Mouse (Mus musculus) forebrain, embryonic 15.5 days (tissue): ENCODE measurements at regions not wholly inside any gene's neighbourhood (a gene's known extent, or its start where the extent isn't known, plus 50 kb on each side); places are given as distances from the start of the nearest gene placed in this dataset.

Experiments
- ATAC-seq: fragments of 200-750 bp; cut with Nextera tagmentation; replicated peaks from 2 replicates; pipeline ENCODE4 v1.8.0; 2017; ENCODE audit warnings: mild to moderate bottlenecking, moderate TSS enrichment, moderate library complexity
- H3K27ac ChIP-seq: fragments of 300-500 bp; sonication (generic); replicated peaks from 2 replicates; pipeline ENCODE4 v1.5.1; 2015; ENCODE audit warnings: mild to moderate bottlenecking, inconsistent platforms
- H3K27me3 ChIP-seq: fragments of 300-500 bp; sonication (generic); 2 replicates; pipeline ENCODE4 v1.6.1; 2015; ENCODE audit warnings: inconsistent platforms
- H3K36me3 ChIP-seq: fragments of 300-500 bp; sonication (generic); 2 replicates; pipeline ENCODE4 v1.6.1; 2015; ENCODE audit warnings: mild to moderate bottlenecking, inconsistent platforms
- H3K4me1 ChIP-seq: fragments of 300-500 bp; sonication (generic); 2 replicates; pipeline ENCODE4 v1.6.1; 2015; ENCODE audit warnings: inconsistent platforms
- H3K4me2 ChIP-seq: fragments of 300-500 bp; sonication (generic); replicated peaks from 2 replicates; pipeline ENCODE4 v1.6.1; 2015; ENCODE audit warnings: mild to moderate bottlenecking, inconsistent platforms
- H3K4me3 ChIP-seq: fragments of 300-500 bp; sonication (generic); 2 replicates; pipeline ENCODE4 v1.5.1; 2015; ENCODE audit warnings: mild to moderate bottlenecking, inconsistent platforms
- H3K9ac ChIP-seq: fragments of 300-500 bp; sonication (generic); replicated peaks from 2 replicates; pipeline ENCODE4 v1.6.1; 2015; ENCODE audit warnings: mild to moderate bottlenecking, inconsistent platforms
- H3K9me3 ChIP-seq: fragments of 300-500 bp; sonication (generic); 2 replicates; pipeline ENCODE4 v1.6.1; 2016; ENCODE audit warnings: inconsistent platforms
- WGBS: fragments of 180-500 bp; shearing (Covaris S2); methylation state at CpG from one replicate; pipeline ENCODE4 v1.1.7; 2015; ENCODE audit warnings: mixed read lengths; 5-methylcytosine and 5-hydroxymethylcytosine counted together

DNA sequence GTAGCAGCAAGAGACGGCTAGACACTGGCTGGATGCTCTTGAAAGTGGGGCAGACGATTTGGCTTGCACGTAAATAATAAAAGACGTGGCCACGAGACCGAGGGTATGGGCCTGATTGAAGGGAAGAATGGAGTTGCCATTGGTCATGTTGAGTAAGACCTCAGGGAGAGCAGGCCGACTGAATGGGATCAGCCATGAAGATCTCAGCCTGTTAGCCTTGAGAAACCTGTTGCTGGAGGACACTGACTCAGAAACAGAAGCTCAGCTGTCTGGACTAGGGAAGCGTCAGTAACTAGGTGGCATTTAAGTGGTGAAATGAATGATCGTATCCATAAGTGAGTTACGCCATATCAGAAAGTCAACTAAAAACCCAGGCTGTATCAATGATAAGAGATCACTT lies 126.3 kb upstream of the Sox4 start:
- no peak overlapping the region for H3K4me2 ChIP-seq
- no peak for ATAC-seq
- WGBS = 96% methylated on average over 10 of the region's 10 CpGs
- H3K36me3 ChIP-seq = no peaks in the 10 kb centered on the region
- no peak overlapping the region for H3K9ac ChIP-seq
- H3K4me3 ChIP-seq = no peak overlapping the region
- no peaks in the 10 kb centered on the region for H3K27me3 ChIP-seq
- no peaks in the 10 kb centered on the region for H3K9me3 ChIP-seq
- H3K4me1 ChIP-seq = peaks cover 8% of the 10 kb centered on the region; the same call in 1 of the 2 replicates
- no peak overlapping the region for H3K27ac ChIP-seq

DNA sequence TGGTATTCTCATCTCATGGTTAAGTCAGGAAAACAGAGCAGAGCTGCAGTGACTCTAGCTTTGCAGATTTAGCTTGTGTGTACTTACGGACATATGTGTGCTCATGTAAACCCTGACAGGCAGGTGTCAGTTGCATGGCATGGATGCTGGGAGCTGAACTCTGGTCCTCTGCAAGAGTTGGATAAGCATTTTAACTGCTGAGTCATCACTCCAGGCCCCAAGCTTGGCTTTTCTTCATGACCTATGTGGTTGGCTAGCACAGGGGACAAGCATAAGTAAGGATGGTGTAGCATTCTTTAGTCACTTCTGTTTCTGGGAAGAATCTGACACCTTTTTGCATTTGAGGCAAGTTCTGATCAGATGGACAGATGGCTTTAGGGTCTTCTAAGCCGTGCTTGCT lies 120.1 kb upstream of the Sox4 start:
- Histone ChIP-seq H3K4me2 (no peak overlapping the region), H3K27ac (no peak overlapping the region), H3K4me3 (no peak overlapping the region), H3K9ac (no peak overlapping the region), H3K36me3 (no peaks in the 10 kb centered on the region), H3K9me3 (no peaks in the 10 kb centered on the region), H3K27me3 (no peaks in the 10 kb centered on the region), H3K4me1 (no peaks in the 10 kb centered on the region)
- 85% methylated on average over 2 of the region's 2 CpGs for WGBS
- no peak for ATAC-seq

GRCm38 (mm10) chr13:29063924-29064323 lies 110.4 kb upstream of the Sox4 start:
- no peak for ATAC-seq
- no peak overlapping the region for H3K27ac ChIP-seq
- H3K9ac ChIP-seq = no peak overlapping the region
- H3K4me2 ChIP-seq = no peak overlapping the region
- H3K36me3 ChIP-seq = no peaks in the 10 kb centered on the region
- WGBS = 86% methylated on average over 5 of the region's 5 CpGs
- no peak overlapping the region for H3K4me3 ChIP-seq
- no peaks in the 10 kb centered on the region for H3K27me3 ChIP-seq
- H3K9me3 ChIP-seq = no peaks in the 10 kb centered on the region
- 0 out of 2 replicates have a peak, but pooled peaks cover 4% of the 10 kb centered on the region for H3K4me1 ChIP-seq

DNA sequence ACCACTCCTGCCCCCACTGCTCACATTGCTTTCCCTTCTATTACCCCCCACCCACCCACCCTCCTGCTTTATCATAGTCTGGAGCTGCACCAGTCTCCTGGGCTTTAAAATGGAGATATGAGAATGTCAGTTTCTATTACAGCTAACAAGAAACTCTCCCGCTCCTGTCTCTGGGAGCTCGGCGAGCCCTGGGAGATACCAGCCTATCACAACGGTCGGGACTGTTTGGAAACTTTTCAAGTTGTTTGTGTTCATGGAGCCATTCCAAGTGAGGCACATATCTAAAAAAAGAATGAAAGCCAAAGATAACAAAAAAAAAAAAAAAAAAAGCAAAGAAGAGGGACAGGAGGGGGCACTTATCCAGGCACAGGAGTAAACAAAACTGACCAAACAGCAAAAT lies 105.2 kb upstream of the Sox4 start:
- Histone ChIP-seq H3K4me1 (0 out of 2 replicates have a peak, but pooled peaks cover 6% of the 10 kb centered on the region), H3K4me3 (no peak overlapping the region), H3K36me3 (no peaks in the 10 kb centered on the region), H3K27me3 (no peaks in the 10 kb centered on the region), H3K27ac (no peak overlapping the region), H3K4me2 (no peak overlapping the region), H3K9ac (no peak overlapping the region), H3K9me3 (no peaks in the 10 kb centered on the region)
- 62% methylated on average over 5 of the region's 5 CpGs for WGBS
- no peak for ATAC-seq

DNA sequence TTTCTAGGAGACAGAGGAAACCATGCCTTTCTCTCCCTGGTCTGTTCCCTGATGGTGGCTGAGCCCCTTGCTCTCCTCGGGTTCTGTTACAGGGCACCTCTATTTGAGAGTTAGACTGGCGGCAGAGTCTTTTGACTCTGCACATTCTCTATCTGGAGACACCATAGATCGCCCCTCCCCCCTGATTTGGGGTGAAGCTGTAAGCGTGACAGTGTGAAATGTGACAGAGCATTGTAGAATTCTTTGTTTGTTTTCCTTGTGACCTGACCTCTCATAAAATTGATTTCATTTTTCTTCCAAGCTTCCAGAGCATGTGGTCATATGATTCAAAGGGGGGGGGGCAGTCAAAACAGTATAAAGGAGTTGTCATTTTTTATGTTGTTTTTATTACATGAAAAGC lies 96.2 kb upstream of the Sox4 start:
- 46% methylated on average over 4 of the region's 4 CpGs for WGBS

DNA sequence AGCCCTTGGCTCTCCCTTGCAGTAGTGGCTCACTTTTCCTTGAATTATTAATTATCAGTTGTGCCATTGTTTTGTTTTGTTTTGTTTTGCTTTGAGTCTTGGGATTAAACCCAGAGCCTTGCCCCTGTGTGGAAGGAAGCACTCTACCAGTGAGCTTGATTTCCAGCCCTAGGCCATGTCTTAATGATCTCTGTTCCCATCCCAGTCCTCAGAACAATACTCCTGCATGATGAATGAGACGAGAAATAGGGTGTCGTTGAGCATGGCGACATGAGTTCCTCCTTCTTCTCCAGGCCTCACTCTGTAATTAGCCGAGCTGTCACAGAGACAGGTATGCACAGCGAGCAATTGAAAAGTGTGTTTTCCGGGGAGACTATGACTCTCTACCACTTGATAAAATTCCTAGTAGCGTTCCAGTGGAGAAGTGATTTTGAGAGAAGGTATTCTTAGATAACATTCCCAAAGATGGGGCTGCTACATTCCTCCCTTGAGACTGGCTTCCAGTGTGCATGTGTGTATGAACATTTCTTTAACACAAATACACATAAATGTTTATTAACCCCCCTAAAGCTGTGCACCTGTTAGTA lies 95.6 kb upstream of the Sox4 start:
- Histone ChIP-seq H3K36me3 (no peaks in the 10 kb centered on the region), H3K9ac (no peak overlapping the region), H3K4me3 (no peak overlapping the region), H3K27me3 (no peaks in the 10 kb centered on the region), H3K4me1 (no peaks in the 10 kb centered on the region), H3K27ac (no peak overlapping the region), H3K9me3 (no peaks in the 10 kb centered on the region), H3K4me2 (no peak overlapping the region)
- 42% methylated on average over 7 of the region's 7 CpGs for WGBS
- no peak for ATAC-seq

More for the DNA sequence above, 96.2 kb upstream of the Sox4 start:
- Histone ChIP-seq H3K36me3 (no peaks in the 10 kb centered on the region), H3K27me3 (no peaks in the 10 kb centered on the region), H3K9me3 (no peaks in the 10 kb centered on the region), H3K9ac (no peak overlapping the region), H3K27ac (no peak overlapping the region), H3K4me2 (no peak overlapping the region), H3K4me3 (no peak overlapping the region), H3K4me1 (no peaks in the 10 kb centered on the region)
- ATAC-seq = no peak

DNA sequence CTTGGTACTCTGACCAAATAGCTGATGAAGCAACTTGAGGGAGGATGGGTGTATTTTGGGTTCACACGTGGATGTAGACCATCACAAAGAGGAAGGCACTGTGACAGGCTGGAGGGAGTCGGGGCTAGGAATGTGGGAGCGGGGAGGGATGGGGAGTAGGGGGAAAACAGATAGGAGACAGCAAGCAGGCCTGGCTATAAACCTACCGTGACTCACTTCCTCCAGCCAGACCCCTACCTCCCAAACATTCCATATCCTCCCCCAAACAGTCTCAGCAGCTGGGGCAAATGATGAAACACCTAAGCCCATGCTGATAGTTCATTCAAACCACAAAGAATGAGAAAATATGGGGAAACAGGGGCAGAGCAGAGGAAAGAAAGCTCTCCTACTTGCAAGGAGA lies 91.1 kb upstream of the Sox4 start:
- WGBS = 78% methylated on average over 4 of the region's 4 CpGs
- no peaks in the 10 kb centered on the region for H3K9me3 ChIP-seq
- ATAC-seq = no peak
- H3K27ac ChIP-seq = no peak overlapping the region
- H3K4me2 ChIP-seq = no peak overlapping the region
- no peak overlapping the region for H3K9ac ChIP-seq
- H3K27me3 ChIP-seq = no peaks in the 10 kb centered on the region
- H3K4me1 ChIP-seq = no peaks in the 10 kb centered on the region
- H3K36me3 ChIP-seq = no peaks in the 10 kb centered on the region
- no peak overlapping the region for H3K4me3 ChIP-seq

- no peak for ATAC-seq
- H3K36me3 ChIP-seq = no peaks in the 10 kb centered on the region
- no peak overlapping the region for H3K27ac ChIP-seq
- H3K9me3 ChIP-seq = no peaks in the 10 kb centered on the region
- H3K9ac ChIP-seq = no peak overlapping the region
- H3K4me1 ChIP-seq = no peaks in the 10 kb centered on the region
- no peak overlapping the region for H3K4me2 ChIP-seq
- H3K27me3 ChIP-seq = no peaks in the 10 kb centered on the region
- no peak overlapping the region for H3K4me3 ChIP-seq
- WGBS = 95% methylated on average over 5 of the region's 5 CpGs
Measured at GRCm38 (mm10) chr13:29040331-29040730, 86.8 kb upstream of the Sox4 start.

DNA sequence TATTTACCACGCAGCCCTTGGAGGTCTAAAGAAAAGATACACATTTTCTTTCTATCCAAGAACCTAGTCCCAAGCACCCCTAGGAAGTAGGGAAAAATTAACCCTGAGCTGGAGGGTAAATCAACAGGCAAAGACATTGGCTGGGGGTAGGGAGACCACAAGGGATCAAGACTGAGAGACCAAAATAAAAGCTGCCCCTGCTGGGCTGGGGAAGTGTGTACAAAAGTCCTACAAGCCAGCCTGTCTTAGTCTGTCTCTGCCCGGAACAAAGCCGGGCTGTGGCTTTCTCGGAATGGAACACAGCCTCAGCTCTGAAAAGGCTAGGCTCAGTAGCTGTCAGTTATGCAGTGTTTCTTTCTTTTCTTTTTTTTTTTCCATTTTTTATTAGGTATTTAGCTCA lies 81.4 kb upstream of the Sox4 start:
- H3K4me1 ChIP-seq = peaks cover 8% of the 10 kb centered on the region
- 17% methylated on average over 4 of the region's 4 CpGs for whole genome bisulfite sequencing
- H3K27ac ChIP-seq = no peak overlapping the region
- no peaks in the 10 kb centered on the region for H3K36me3 ChIP-seq
- peak; percentile 55; the same call in 1 of the 2 replicates for ATAC-seq
- no peaks in the 10 kb centered on the region for H3K9me3 ChIP-seq
- no peak overlapping the region for H3K9ac ChIP-seq
- H3K4me2 ChIP-seq = no peak overlapping the region
- no peak overlapping the region for H3K4me3 ChIP-seq
- H3K27me3 ChIP-seq = no peaks in the 10 kb centered on the region

DNA sequence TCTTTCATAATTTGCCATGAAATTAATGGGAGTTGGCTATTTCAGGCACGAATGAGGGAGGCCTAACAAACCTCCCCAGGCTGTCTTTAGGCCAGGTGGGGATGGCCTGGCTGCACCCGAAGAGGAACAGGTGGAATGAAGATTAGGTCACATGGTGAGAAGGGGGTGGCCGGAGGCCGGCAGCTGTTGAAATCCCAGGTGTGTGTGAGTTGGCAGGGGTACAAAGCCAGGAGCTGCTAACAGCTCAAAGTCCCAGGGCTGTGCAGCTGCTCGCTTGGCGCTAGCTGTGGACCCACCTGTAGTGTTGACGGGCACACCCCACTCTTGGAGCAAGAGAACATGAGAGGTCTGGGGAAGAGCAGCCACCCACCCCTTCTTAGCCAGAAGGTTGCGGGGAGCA lies 80.9 kb upstream of the Sox4 start:
- ATAC-seq = no peak
- Histone ChIP-seq H3K4me2 (no peak overlapping the region), H3K4me3 (no peak overlapping the region), H3K27me3 (no peaks in the 10 kb centered on the region), H3K9me3 (no peaks in the 10 kb centered on the region), H3K4me1 (peaks cover 8% of the 10 kb centered on the region), H3K36me3 (no peaks in the 10 kb centered on the region), H3K9ac (no peak overlapping the region), H3K27ac (no peak overlapping the region)
- 39% methylated on average over 8 of the region's 8 CpGs for WGBS

DNA sequence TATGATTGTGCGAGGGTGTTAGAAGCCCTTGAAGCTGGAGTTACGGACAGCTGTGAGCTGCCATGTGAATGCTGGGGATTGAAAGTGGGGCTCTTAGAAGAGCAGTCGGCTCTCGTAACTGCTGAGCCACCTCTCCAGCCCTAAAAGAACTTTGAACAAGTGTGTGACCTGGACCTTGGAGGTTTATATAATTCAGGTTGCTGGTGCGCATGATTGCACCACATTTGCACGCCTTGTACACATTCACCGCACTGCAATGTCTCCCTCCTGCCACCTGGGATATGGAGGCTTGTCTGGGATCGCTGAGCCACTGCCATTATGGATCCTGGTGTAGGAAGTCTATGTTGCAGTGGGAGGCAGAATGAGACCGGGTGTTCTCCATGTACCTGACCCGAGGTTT lies 73.6 kb upstream of the Sox4 start:
- no peak overlapping the region for H3K27ac ChIP-seq
- H3K4me1 ChIP-seq = no peaks in the 10 kb centered on the region
- ATAC-seq = no peak
- 91% methylated on average over 10 of the region's 10 CpGs for WGBS
- no peaks in the 10 kb centered on the region for H3K27me3 ChIP-seq
- H3K4me2 ChIP-seq = no peak overlapping the region
- no peak overlapping the region for H3K4me3 ChIP-seq
- H3K36me3 ChIP-seq = no peaks in the 10 kb centered on the region
- H3K9ac ChIP-seq = no peak overlapping the region
- no peaks in the 10 kb centered on the region for H3K9me3 ChIP-seq

GRCm38 (mm10) chr13:29023486-29023885 lies 70.0 kb upstream of the Sox4 start:
- no peaks in the 10 kb centered on the region for H3K27me3 ChIP-seq
- no peak overlapping the region for H3K9ac ChIP-seq
- no peaks in the 10 kb centered on the region for H3K9me3 ChIP-seq
- H3K36me3 ChIP-seq = no peaks in the 10 kb centered on the region
- H3K4me1 ChIP-seq = no peaks in the 10 kb centered on the region
- no peak for ATAC-seq
- H3K4me2 ChIP-seq = no peak overlapping the region
- no peak overlapping the region for H3K4me3 ChIP-seq
- no peak overlapping the region for H3K27ac ChIP-seq
- 95% methylated on average over 1 of the region's 1 CpGs for WGBS

GRCm38 (mm10) chr13:29019839-29020238 lies 66.3 kb upstream of the Sox4 start:
- H3K4me2 ChIP-seq = no peak overlapping the region
- no peaks in the 10 kb centered on the region for H3K36me3 ChIP-seq
- no peak overlapping the region for H3K9ac ChIP-seq
- no peaks in the 10 kb centered on the region for H3K27me3 ChIP-seq
- H3K4me3 ChIP-seq = no peak overlapping the region
- H3K27ac ChIP-seq = no peak overlapping the region
- H3K4me1 ChIP-seq = peaks cover 25% of the 10 kb centered on the region
- ATAC-seq = no peak
- WGBS = 93% methylated on average over 3 of the region's 3 CpGs
- H3K9me3 ChIP-seq = no peaks in the 10 kb centered on the region
